Mouse (Mus musculus): ENCODE data around the gene Gm15737.

Gm15737 gene

DNA sequence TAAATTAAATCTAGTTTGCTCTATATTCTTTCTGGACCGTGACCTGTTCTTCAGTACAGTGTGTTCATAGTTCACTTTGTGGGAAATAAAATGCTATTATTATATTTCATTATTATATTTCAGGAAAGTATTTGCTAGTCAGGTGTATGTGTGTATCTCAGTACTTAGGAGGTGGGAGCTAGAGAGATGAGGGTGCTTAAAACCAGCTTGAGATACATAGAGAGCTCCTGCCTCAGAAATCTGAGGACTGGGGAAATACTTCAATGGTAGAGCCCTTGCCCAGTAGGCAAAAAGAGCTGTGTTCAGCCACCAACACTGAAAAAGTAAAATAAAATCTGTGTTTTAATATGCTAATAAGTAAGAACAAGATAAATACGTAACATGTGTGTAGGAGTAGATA lies 6.2 kb downstream of the Gm15737 start:
- DNase-seq (ENCODE audit: low spot score in 2 of 2) = no peak

DNA sequence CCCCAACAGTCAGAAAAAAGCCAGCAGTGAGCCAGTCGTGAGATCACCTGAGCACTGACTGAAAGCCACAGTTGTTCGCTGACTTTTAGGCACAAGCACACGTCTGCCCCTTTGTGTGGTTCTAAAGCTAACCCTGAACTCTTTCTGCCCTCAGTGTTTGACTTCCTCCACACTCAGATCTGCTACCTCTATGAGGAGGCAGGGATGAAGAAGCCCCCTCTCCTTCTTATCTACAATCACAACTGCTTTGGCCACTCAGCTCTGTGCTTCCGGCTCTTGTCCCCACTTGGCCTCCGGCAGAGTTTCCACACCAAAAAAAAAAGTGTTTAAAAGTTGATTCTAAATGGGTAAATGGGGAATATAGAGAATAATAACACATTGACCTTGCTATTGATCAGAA lies 7.0 kb downstream of the Gm15737 start:
- DNase-seq (ENCODE audit: low spot score in 2 of 2) = no peak

- no peak for DNase-seq (ENCODE audit: low spot score in 2 of 2)
Measured at GRCm38 (mm10) chr6:92877236-92877635, 8.1 kb downstream of the Gm15737 start.

DNA sequence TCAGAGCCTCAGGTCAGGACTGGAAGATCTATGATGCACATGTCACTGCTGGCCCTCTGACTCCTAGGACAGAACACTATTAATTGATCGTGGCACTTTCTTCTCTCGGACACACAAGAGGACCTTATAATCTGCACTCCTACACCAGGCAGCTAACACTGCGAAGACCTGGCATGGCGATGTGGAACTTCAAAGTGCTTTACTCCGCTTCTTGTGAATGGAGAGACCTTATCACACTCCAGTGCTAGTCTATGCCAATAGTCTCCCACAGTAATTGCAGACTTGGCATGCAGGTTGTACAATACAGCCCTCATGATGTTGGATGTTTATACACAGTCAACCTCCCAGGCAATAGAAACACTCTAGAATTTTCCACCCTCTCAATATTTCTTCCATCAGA lies 9.6 kb downstream of the Gm15737 start:
- DNase-seq (ENCODE audit: low spot score in 2 of 2) = no peak

GRCm38 (mm10) chr6:92879700-92880265 lies 10.6 kb downstream of the Gm15737 start:
- no peak for DNase-seq (ENCODE audit: low spot score in 2 of 2)

GRCm38 (mm10) chr6:92882446-92882845 lies 13.3 kb downstream of the Gm15737 start:
- DNase-seq (ENCODE audit: low spot score in 2 of 2) = no peak

DNA sequence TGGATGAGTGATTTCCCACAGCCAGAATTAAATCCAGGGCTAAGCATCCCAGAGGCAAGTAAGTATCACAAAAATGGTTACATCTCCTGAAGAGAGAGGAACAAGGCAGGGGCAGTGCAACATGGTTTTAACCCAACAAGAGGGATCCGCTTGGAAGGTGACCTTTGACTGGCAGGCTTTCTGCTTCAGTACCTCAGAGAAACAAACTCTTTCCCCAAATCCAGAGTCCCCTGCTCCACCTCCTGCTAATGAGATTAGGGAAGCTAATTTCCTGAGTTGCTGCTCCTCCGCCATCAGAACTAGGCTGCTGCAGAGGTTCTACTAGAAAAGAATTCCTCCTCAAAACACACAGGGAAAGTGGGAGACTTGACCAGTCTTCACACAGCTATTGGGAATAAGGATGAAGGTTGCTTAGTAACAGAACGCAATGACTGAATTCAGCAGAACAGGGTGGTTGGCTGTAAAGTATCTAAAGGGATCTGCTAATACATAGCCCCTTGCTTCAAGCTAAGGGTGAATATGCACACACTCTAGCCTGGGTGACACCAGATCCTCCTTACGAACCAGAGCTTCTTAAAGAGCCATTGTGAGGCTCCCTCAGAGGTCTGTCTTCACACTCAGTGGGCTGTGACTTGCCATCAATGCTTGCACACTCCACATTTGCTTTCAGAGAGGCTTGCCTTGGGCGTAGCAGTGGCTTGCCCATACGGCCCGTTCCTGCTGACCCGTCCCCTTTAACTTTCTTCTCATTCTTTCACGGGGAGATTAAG lies 14.2 kb downstream of the Gm15737 start:
- no peak for DNase-seq (ENCODE audit: low spot score in 2 of 2)

GRCm38 (mm10) chr6:92891535-92891934 lies 22.4 kb downstream of the Gm15737 start:
- no peak for DNase-seq (ENCODE audit: low spot score in 2 of 2)

GRCm38 (mm10) chr6:92904037-92904436 lies 34.9 kb downstream of the Gm15737 start:
- no peak for DNase-seq (ENCODE audit: low spot score in 2 of 2)

DNA sequence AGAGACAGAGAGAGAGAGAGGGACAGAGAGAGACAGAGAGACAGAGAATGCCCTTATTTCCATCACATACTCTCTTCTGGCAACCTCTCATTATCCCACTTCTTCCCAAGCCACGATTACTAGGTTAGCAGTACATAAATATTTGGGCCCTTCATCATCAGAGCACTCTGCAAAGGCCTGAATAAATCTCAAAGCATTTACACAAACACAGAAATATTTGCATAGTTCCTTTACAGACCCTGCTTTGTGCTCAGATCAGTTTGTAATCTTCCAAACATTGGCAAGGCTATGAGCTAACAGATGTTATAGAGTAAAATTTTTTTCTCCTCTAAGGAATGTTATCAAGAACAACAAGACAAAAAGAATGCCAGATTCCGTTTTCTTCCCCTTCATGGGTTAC lies 35.3 kb downstream of the Gm15737 start:
- no peak for DNase-seq (ENCODE audit: low spot score in 2 of 2)

- no peak for DNase-seq (ENCODE audit: low spot score in 2 of 2)
Measured at GRCm38 (mm10) chr6:92905922-92906321, 36.8 kb downstream of the Gm15737 start.

GRCm38 (mm10) chr6:92909361-92909760 lies 40.2 kb downstream of the Gm15737 start:
- DNase-seq (ENCODE audit: low spot score in 2 of 2) = no peak

GRCm38 (mm10) chr6:92910611-92911010 lies 41.5 kb downstream of the Gm15737 start:
- no peak for DNase-seq (ENCODE audit: low spot score in 2 of 2)

- no peak for DNase-seq (ENCODE audit: low spot score in 2 of 2)
Measured at GRCm38 (mm10) chr6:92920938-92921689, 52.0 kb downstream of the Gm15737 start.

DNA sequence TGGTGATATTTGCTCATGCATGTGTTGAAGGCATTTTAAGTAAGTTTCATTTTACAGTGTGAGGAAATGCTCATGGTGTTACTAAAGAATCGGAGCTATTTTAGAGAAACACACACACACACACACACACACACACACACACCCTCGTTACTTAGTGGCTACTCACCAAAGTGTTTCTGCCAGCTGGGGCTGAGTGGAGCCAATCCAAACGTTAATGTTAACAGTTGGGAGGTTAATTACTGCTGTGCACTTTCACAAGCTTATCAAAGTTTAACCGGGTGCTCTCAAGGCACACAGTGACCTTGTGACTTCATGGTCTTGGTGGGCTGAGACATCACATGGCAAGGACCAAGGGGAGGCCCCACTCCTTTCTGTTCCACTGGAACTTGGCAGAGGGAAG lies 52.7 kb downstream of the Gm15737 start:
- DNase-seq (ENCODE audit: low spot score in 2 of 2) = no peak

- DNase-seq (ENCODE audit: low spot score in 2 of 2) = no peak
Measured at GRCm38 (mm10) chr6:92924536-92924935, 55.4 kb downstream of the Gm15737 start.

GRCm38 (mm10) chr6:92928261-92928660 lies 59.1 kb downstream of the Gm15737 start:
- DNase-seq (ENCODE audit: low spot score in 2 of 2) = no peak

Measured in urinary bladder, postnatal 4 days (tissue).